Mouse (Mus musculus) megakaryocyte, embryonic 14.5 days (primary cell): ENCODE measurements around the gene Pard3.

Experiments
- FLI1 ChIP-seq: IDR thresholded peaks from 2 replicates; pipeline ENCODE4 v1.6.1; 2012; ENCODE audit warnings: low read length, inconsistent platforms, mixed read lengths
- GATA1 ChIP-seq: IDR thresholded peaks from 3 replicates; pipeline ENCODE4 v1.6.1; 2012; ENCODE audit warnings: mixed read lengths, low read length, inconsistent platforms, borderline replicate concordance

GRCm38 (mm10) chr8:127577656-127578055, 514.0 kb downstream of the Pard3 start:
- TF ChIP-seq GATA1: no peak
- TF ChIP-seq FLI1: no peak
